Mouse (Mus musculus): ENCODE results near the gene Vax1. TPM values are rescaled to one million over a fixed set of nuclear protein-coding genes. Genes with fewer than 3 reads are reported as not detected.

Gene Vax1
- total RNA-seq, 2 experiments from 2014 or later: 1.4 to 2.9 TPM

GRCm38 (mm10) chr19:59135387-59135786, 34.5 kb downstream of the Vax1 start:
- no peak for TF ChIP-seq CTCF (IDR thresholded peaks at IDR 0.05)
- Histone ChIP-seq H3K27ac (no peak overlapping the region), H3K4me3 (no peak overlapping the region)
- DNase-seq (ENCODE audit: extremely low spot score in 1 of 2, low spot score in 2 of 2): no peak
- intact Hi-C loops (cut with DNase I): no loop called here

- Histone ChIP-seq H3K27ac (no peak overlapping the region), H3K4me3 (no peak overlapping the region)
- intact Hi-C loops (cut with DNase I): no loop called here
- no peak for DNase-seq (ENCODE audit: extremely low spot score in 1 of 2, low spot score in 2 of 2)
- no peak for TF ChIP-seq CTCF (IDR thresholded peaks at IDR 0.05)
Observed at GRCm38 (mm10) chr19:59134916-59135315, 34.9 kb downstream of the Vax1 start.

- intact Hi-C loops (cut with DNase I): no loop called here
- Histone ChIP-seq H3K4me3 (no peak overlapping the region), H3K27ac (no peak overlapping the region)
- DNase-seq (ENCODE audit: extremely low spot score in 1 of 2, low spot score in 2 of 2): no peak
- no peak for TF ChIP-seq CTCF (IDR thresholded peaks at IDR 0.05)
Observed at GRCm38 (mm10) chr19:59133202-59133601, 36.7 kb downstream of the Vax1 start.

GRCm38 (mm10) chr19:59129671-59130070, 40.2 kb downstream of the Vax1 start:
- no peak for DNase-seq (ENCODE audit: extremely low spot score in 1 of 2, low spot score in 2 of 2)
- no peak overlapping the region for H3K4me3 ChIP-seq
- TF ChIP-seq CTCF (IDR thresholded peaks at IDR 0.05): no peak
- H3K27ac ChIP-seq: no peak overlapping the region
- intact Hi-C loops (cut with DNase I): no loop called here

- intact Hi-C loops (cut with DNase I): no loop called here
- no peak for TF ChIP-seq CTCF (IDR thresholded peaks at IDR 0.05)
- Histone ChIP-seq H3K27ac (no peak overlapping the region), H3K4me3 (no peak overlapping the region)
- DNase-seq (ENCODE audit: extremely low spot score in 1 of 2, low spot score in 2 of 2): no peak
Observed at GRCm38 (mm10) chr19:59128531-59129204, 41.2 kb downstream of the Vax1 start.

GRCm38 (mm10) chr19:59127424-59127823, 42.4 kb downstream of the Vax1 start:
- DNase-seq (ENCODE audit: extremely low spot score in 1 of 2, low spot score in 2 of 2): no peak
- intact Hi-C loops (cut with DNase I): no loop called here
- no peak for TF ChIP-seq CTCF (IDR thresholded peaks at IDR 0.05)
- Histone ChIP-seq H3K4me3 (no peak overlapping the region), H3K27ac (no peak overlapping the region)

Other genes with a start within 250 kb of the Vax1 start
- 1 to 10 TPM; 2.0 to 2.9 TPM for gene Eno4, start 226.6 kb downstream of the Vax1 start, total RNA-seq (2021)
- 100 to 1,000 TPM; 208 to 220 TPM for gene Hspa12a, start 226.4 kb downstream of the Vax1 start, total RNA-seq (2021)
- gene Shtn1, start 94.0 kb downstream of the Vax1 start, total RNA-seq (2021): 10 to 100 TPM; 17.6 to 19.5 TPM
- gene Kcnk18, start 49.2 kb upstream of the Vax1 start, total RNA-seq (2021): not detected
- gene Slc18a2, start 90.8 kb upstream of the Vax1 start, total RNA-seq (2021): under 1 TPM in 1 of 2 experiments, not detected in 1; 0.37 TPM
- 100 to 1,000 TPM; 226 to 242 TPM for gene Rps12-ps3, start 152.2 kb upstream of the Vax1 start, total RNA-seq (2021)
- gene Pdzd8, start 175.7 kb upstream of the Vax1 start, total RNA-seq (2021): 10 to 100 TPM; 58.0 to 58.1 TPM